Mouse (Mus musculus): Measurements from ENCODE around the gene Plekha6. TPM values are rescaled to one million over a fixed set of nuclear protein-coding genes. Genes with fewer than 3 reads are reported as not detected.

Gene Plekha6
- polyA plus RNA-seq, 1 experiment from 2014 or later, result 4.6 TPM

- H3K9ac ChIP-seq, result no peak overlapping the region
- ATAC-seq (ENCODE audit: insufficient number of reproducible peaks, low FRiP score, low TSS enrichment, low read depth), result no peak
- 46% methylated on average over 6 of the region's 6 CpGs for WGBS
- H3K27ac ChIP-seq, result no peak overlapping the region
- no peaks in the 10 kb centered on the region for H3K36me3 ChIP-seq
- no peak overlapping the region for H3K4me3 ChIP-seq
- no peaks in the 10 kb centered on the region for H3K27me3 ChIP-seq
- H3K4me1 ChIP-seq, result 0 out of 2 replicates have a peak, but pooled peaks cover 9% of the 10 kb centered on the region
- no peak overlapping the region for H3K4me2 ChIP-seq
- H3K9me3 ChIP-seq, result no peaks in the 10 kb centered on the region
These were observed 106.3 kb downstream of the Plekha6 start for GRCm38 (mm10) chr1:133270336-133270735.

GRCm38 (mm10) chr1:133274163-133274562 is 110.2 kb downstream of the Plekha6 start:
- H3K4me3 ChIP-seq, result no peak overlapping the region
- H3K27ac ChIP-seq, result no peak overlapping the region
- H3K4me2 ChIP-seq, result no peak overlapping the region
- no peaks in the 10 kb centered on the region for H3K36me3 ChIP-seq
- no peaks in the 10 kb centered on the region for H3K9me3 ChIP-seq
- H3K4me1 ChIP-seq, result no peaks in the 10 kb centered on the region
- 85% methylated on average over 19 of the region's 19 CpGs for WGBS
- H3K9ac ChIP-seq, result no peak overlapping the region
- ATAC-seq (ENCODE audit: insufficient number of reproducible peaks, low FRiP score, low TSS enrichment, low read depth), result no peak
- no peaks in the 10 kb centered on the region for H3K27me3 ChIP-seq

- H3K4me1 ChIP-seq, result no peaks in the 10 kb centered on the region
- H3K27me3 ChIP-seq, result no peaks in the 10 kb centered on the region
- WGBS, result 69% methylated on average over 5 of the region's 5 CpGs
- no peak overlapping the region for H3K4me3 ChIP-seq
- H3K9me3 ChIP-seq, result no peaks in the 10 kb centered on the region
- H3K4me2 ChIP-seq, result no peak overlapping the region
- no peaks in the 10 kb centered on the region for H3K36me3 ChIP-seq
- ATAC-seq (ENCODE audit: insufficient number of reproducible peaks, low FRiP score, low TSS enrichment, low read depth), result no peak
- no peak overlapping the region for H3K9ac ChIP-seq
- no peak overlapping the region for H3K27ac ChIP-seq
These were observed 113.0 kb downstream of the Plekha6 start for GRCm38 (mm10) chr1:133276983-133277382.

GRCm38 (mm10) chr1:133278539-133278938 is 114.5 kb downstream of the Plekha6 start:
- H3K9ac ChIP-seq, result no peak overlapping the region
- no peak for ATAC-seq (ENCODE audit: insufficient number of reproducible peaks, low FRiP score, low TSS enrichment, low read depth)
- H3K4me3 ChIP-seq, result no peak overlapping the region
- no peak overlapping the region for H3K4me2 ChIP-seq
- no peaks in the 10 kb centered on the region for H3K9me3 ChIP-seq
- H3K4me1 ChIP-seq, result no peaks in the 10 kb centered on the region
- WGBS, result 75% methylated on average over 6 of the region's 6 CpGs
- no peaks in the 10 kb centered on the region for H3K36me3 ChIP-seq
- no peaks in the 10 kb centered on the region for H3K27me3 ChIP-seq
- no peak overlapping the region for H3K27ac ChIP-seq

GRCm38 (mm10) chr1:133278946-133279631 is 115.1 kb downstream of the Plekha6 start:
- H3K4me2 ChIP-seq, result no peak overlapping the region

GRCm38 (mm10) chr1:133279632-133280093 is 115.7 kb downstream of the Plekha6 start:
- Histone ChIP-seq H3K27me3 (no peaks in the 10 kb centered on the region), H3K36me3 (no peaks in the 10 kb centered on the region), H3K4me2 (no peak overlapping the region), H3K9ac (no peak overlapping the region), H3K4me3 (no peak overlapping the region), H3K27ac (no peak overlapping the region), H3K9me3 (no peaks in the 10 kb centered on the region), H3K4me1 (no peaks in the 10 kb centered on the region)
- no peak for ATAC-seq (ENCODE audit: insufficient number of reproducible peaks, low FRiP score, low TSS enrichment, low read depth)
- WGBS, result 84% methylated on average over 11 of the region's 11 CpGs

More at GRCm38 (mm10) chr1:133278946-133279631, 115.1 kb downstream of the Plekha6 start:
- H3K9ac ChIP-seq, result no peak overlapping the region
- no peaks in the 10 kb centered on the region for H3K27me3 ChIP-seq
- no peaks in the 10 kb centered on the region for H3K36me3 ChIP-seq
- H3K9me3 ChIP-seq, result no peaks in the 10 kb centered on the region
- H3K4me1 ChIP-seq, result no peaks in the 10 kb centered on the region
- ATAC-seq (ENCODE audit: insufficient number of reproducible peaks, low FRiP score, low TSS enrichment, low read depth), result no peak
- H3K27ac ChIP-seq, result no peak overlapping the region
- H3K4me3 ChIP-seq, result no peak overlapping the region
- 71% methylated on average over 15 of the region's 15 CpGs for WGBS

GRCm38 (mm10) chr1:133280537-133280936 is 116.5 kb downstream of the Plekha6 start:
- no peaks in the 10 kb centered on the region for H3K4me1 ChIP-seq
- no peak overlapping the region for H3K9ac ChIP-seq
- 86% methylated on average over 2 of the region's 2 CpGs for WGBS
- ATAC-seq (ENCODE audit: insufficient number of reproducible peaks, low FRiP score, low TSS enrichment, low read depth), result no peak
- H3K27ac ChIP-seq, result no peak overlapping the region
- H3K4me2 ChIP-seq, result no peak overlapping the region
- no peaks in the 10 kb centered on the region for H3K36me3 ChIP-seq
- no peak overlapping the region for H3K4me3 ChIP-seq
- no peaks in the 10 kb centered on the region for H3K9me3 ChIP-seq
- H3K27me3 ChIP-seq, result no peaks in the 10 kb centered on the region

- H3K36me3 ChIP-seq, result no peaks in the 10 kb centered on the region
- H3K4me1 ChIP-seq, result no peaks in the 10 kb centered on the region
- no peak overlapping the region for H3K9ac ChIP-seq
- ATAC-seq (ENCODE audit: insufficient number of reproducible peaks, low FRiP score, low TSS enrichment, low read depth), result 0 out of 2 replicates have a peak, but pooled peaks have one; percentile 40
- no peak overlapping the region for H3K4me3 ChIP-seq
- no peak overlapping the region for H3K27ac ChIP-seq
- 82% methylated on average over 7 of the region's 7 CpGs for WGBS
- H3K4me2 ChIP-seq, result no peak overlapping the region
- no peaks in the 10 kb centered on the region for H3K9me3 ChIP-seq
- no peaks in the 10 kb centered on the region for H3K27me3 ChIP-seq
These were observed 121.9 kb downstream of the Plekha6 start for GRCm38 (mm10) chr1:133285907-133286306.

GRCm38 (mm10) chr1:133287051-133287450 is 123.0 kb downstream of the Plekha6 start:
- Histone ChIP-seq H3K36me3 (no peaks in the 10 kb centered on the region), H3K4me2 (no peak overlapping the region), H3K9ac (no peak overlapping the region), H3K4me1 (no peaks in the 10 kb centered on the region), H3K27ac (no peak overlapping the region), H3K4me3 (no peak overlapping the region), H3K27me3 (no peaks in the 10 kb centered on the region), H3K9me3 (no peaks in the 10 kb centered on the region)
- ATAC-seq (ENCODE audit: insufficient number of reproducible peaks, low FRiP score, low TSS enrichment, low read depth), result no peak
- WGBS, result 80% methylated on average over 4 of the region's 4 CpGs

- ATAC-seq (ENCODE audit: insufficient number of reproducible peaks, low FRiP score, low TSS enrichment, low read depth), result no peak
- H3K9me3 ChIP-seq, result no peaks in the 10 kb centered on the region
- H3K9ac ChIP-seq, result no peak overlapping the region
- H3K4me1 ChIP-seq, result no peaks in the 10 kb centered on the region
- no peaks in the 10 kb centered on the region for H3K36me3 ChIP-seq
- 92% methylated on average over 12 of the region's 12 CpGs for WGBS
- H3K4me2 ChIP-seq, result no peak overlapping the region
- no peak overlapping the region for H3K4me3 ChIP-seq
- H3K27ac ChIP-seq, result no peak overlapping the region
- H3K27me3 ChIP-seq, result no peaks in the 10 kb centered on the region
These were observed 123.9 kb downstream of the Plekha6 start for GRCm38 (mm10) chr1:133287880-133288279.

GRCm38 (mm10) chr1:133291888-133292287 is 127.9 kb downstream of the Plekha6 start:
- Histone ChIP-seq H3K9me3 (no peaks in the 10 kb centered on the region), H3K36me3 (no peaks in the 10 kb centered on the region), H3K4me1 (peaks cover 8% of the 10 kb centered on the region; the same call in 1 of the 2 replicates), H3K4me2 (no peak overlapping the region), H3K27me3 (no peaks in the 10 kb centered on the region; the same call in 1 of the 2 replicates), H3K27ac (no peak overlapping the region), H3K9ac (no peak overlapping the region), H3K4me3 (no peak overlapping the region)
- 85% methylated on average over 6 of the region's 6 CpGs for WGBS
- ATAC-seq (ENCODE audit: insufficient number of reproducible peaks, low FRiP score, low TSS enrichment, low read depth), result no peak

- H3K4me1 ChIP-seq, result peaks cover 8% of the 10 kb centered on the region; the same call in 1 of the 2 replicates
- H3K27me3 ChIP-seq, result no peaks in the 10 kb centered on the region; the same call in 1 of the 2 replicates
- no peak for ATAC-seq (ENCODE audit: insufficient number of reproducible peaks, low FRiP score, low TSS enrichment, low read depth)
- no peak overlapping the region for H3K4me3 ChIP-seq
- no peaks in the 10 kb centered on the region for H3K36me3 ChIP-seq
- H3K9ac ChIP-seq, result no peak overlapping the region
- no peaks in the 10 kb centered on the region for H3K9me3 ChIP-seq
- no peak overlapping the region for H3K4me2 ChIP-seq
- no peak overlapping the region for H3K27ac ChIP-seq
These were observed 128.6 kb downstream of the Plekha6 start for GRCm38 (mm10) chr1:133292608-133293007.
